Mouse (Mus musculus) right cerebral cortex, adult 2 months (tissue): ENCODE data around the gene Gm37240.

Source experiments
- DNase-seq, 2 experiments: peaks; one replicate each; pipeline ENCODE4 v3.0.0; 2021 to 2022; ENCODE audit warnings: low spot score in 2 of 2

Gm37240 gene

DNA sequence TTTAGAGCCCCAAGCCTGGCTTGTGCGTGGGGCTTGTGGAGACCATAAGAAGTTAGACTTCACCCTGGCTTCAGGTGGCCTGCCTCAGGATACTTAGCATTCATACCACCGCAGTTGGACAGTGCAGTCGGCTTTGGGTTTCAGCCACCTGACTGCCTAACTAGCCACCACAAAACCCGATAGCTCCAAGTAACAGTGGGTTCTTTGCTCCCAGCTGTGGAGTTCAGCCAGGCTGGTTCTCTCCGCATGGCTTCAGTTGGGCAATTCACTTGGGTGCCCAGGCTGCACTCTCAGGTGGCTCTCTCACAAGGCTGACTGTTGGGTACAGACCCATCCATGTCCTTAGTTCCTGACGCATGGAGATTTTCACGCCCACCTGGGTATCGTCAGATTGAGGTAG, 1177.4 kb downstream of the Gm37240 start:
- DNase-seq = no peak

DNA sequence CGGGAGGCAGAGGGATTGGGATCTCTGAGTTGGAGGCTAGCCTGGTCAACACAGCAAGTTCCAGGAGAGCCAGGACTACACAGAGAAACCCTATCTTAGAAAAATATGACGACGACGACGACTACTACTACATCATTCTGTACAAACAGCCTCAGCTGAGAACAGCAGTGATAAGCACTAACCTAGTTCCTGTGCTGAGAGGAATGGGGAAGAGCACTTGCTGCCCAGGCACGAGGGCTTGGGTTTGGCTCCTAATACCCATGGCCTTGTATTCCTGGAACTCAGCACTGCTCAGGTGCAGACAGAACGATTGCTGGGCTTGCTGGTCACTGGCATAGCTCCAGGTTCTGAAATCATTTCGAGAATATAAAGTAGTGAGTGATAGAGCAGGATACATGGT, 1178.2 kb downstream of the Gm37240 start:
- DNase-seq = no peak

DNA sequence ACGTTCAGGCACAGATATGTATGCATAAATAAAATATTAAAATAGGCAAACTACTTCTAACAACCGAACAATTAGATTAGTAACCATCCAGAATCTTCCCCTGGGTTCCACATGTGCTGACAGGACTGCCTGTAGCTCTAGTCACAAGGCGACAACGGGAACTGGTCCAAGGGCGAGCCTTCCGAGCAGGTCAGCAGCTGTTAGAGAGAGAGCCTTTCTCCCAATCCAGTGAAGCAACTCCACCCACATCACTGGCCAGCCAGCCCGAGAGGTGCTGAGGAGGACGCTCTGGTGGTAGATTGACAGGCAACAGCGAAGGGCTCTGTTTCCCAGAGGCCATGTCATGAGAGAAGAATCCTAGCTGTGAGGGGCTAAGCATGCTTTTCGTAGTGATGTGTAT, 1178.8 kb downstream of the Gm37240 start:
- no peak for DNase-seq

DNA sequence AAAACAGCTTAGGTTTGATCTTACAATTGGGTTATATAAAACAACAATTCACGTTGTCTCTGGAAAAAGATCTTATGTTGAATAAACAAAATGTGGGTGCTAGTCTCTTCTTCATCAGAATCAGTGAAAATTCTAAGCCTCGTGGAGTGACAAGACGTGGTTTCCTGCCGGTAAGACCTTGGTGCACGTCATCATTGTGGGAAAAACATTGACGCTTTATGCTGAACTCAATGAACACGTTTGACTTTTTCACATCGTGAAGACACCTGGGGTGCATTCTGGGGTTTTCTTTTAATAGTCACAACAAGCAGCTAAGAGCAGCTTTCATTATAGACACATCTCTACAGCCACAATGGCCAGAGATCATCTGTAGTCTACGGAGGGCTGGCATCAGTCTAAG, 1182.1 kb downstream of the Gm37240 start:
- DNase-seq = no peak

DNA sequence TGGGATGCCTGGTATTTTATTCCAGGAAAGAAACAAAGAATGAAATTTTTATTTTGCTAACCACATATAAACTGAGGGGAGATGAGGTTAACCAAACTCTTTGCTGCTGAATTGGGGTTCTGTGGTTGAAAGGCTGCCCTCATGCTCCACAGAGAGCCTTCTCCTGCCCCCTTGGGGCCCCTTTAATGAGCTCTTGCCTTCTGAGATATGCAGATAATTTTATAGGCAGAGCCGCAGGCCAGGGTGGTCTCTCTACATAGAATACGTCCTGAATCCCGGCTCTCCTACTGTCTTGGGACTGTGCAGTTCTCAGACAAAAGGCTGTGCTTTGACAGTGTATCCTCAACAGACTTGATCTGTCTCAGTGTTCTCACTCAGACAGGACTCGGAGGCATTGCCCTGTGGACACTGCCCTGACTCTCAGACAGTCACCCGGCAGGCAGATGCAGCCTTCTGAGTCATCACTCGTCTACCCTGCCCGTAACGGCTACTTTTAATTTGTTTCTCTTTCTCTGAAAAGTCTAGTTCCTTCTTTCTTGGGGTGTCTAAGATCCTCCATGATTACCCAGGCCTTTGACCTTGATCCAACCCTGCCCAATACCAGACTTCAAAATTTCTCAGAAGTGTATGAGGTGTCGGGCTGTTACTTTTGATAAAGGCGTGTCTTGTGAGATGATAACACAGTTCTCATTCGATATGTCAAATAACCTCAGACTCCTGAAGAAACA, 1184.1 kb downstream of the Gm37240 start:
- DNase-seq = no peak

DNA sequence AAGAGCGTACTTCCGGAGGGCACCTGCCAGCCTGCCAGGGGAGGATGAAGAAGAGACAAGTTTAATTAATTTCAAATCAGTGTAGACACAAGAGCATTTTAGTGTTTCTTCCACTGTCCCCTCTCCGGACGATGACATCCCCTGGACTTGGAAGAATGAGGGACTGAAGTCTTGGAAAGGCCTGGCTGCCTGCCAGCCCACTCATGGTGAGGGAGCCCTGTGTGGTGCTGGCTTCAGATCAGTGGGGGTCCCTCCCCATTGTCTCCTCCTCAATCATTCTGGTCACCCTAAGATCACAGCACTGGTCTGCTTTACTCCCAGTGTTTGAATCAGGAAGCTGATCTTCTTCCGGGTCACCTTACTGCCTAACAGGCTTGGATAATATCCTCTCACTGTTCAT, 1185.4 kb downstream of the Gm37240 start:
- DNase-seq = no peak

DNA sequence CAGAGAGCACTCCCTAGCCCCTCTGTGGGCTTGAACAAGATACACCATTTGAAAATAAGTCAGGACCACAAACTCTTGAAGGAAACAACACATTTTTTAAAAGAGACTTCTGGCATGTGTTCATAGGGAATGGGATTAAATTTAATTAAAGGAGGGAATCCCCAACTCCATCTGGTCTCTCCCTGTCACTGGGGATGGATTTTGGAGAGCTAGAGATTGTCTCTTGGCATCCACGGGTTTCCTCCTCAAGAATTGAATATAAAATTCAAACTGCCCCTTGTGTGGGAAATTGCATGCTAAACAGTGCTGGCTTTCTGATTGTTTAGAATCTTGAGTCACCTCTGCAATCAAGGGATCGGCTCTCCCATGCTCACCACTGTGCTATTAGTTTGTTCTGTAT, 1185.8 kb downstream of the Gm37240 start:
- DNase-seq = no peak

DNA sequence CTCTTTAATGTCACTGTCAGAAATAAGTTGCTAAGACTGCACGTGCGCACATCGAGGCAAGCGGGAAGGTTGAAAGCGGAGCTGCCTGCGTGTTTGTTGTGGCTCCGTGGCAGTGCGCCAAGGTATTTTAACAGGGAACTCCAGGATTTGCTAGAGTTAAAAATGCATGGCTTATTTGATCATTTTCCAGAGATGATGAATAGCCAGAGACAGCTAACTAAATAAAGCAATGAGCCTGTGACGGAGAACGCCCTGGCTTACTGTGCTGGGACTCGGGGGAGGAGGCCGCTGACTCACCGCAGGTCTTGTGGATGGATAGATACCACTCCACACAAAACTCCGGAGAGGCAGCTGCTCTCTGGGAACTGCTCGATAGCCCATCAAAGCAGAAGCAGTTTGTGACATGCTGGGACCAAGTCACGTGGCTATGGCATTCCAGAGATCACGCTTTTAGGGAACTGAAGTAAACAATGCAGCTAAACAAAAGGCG, 1190.8 kb downstream of the Gm37240 start:
- DNase-seq = peak; percentile 71 to 74

DNA sequence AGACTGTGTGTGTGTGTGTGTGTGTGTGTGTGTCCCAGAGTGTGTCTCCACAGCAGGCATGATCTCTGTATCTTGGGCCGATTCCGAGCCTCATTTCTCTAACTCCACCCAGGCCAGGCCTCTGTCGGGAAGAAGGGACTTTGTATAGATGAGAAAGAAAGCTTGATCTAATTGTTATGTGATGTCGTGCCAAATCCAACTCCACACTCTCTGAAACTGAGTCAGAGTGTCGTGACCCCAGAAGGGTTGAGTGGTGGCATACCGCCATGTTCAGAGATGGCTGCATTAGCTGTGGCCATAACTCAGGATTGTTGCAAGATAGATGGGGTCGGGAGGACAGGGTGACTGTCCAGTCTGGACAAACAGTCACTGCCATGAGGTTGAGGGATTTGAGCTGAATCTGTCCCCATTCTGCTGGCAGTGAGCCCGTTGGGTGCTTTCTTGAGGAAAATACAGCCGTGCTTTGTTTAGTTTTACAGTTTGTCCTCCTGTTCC, 1191.4 kb downstream of the Gm37240 start:
- DNase-seq = peak in 1 of 2 experiments; percentile 4

DNA sequence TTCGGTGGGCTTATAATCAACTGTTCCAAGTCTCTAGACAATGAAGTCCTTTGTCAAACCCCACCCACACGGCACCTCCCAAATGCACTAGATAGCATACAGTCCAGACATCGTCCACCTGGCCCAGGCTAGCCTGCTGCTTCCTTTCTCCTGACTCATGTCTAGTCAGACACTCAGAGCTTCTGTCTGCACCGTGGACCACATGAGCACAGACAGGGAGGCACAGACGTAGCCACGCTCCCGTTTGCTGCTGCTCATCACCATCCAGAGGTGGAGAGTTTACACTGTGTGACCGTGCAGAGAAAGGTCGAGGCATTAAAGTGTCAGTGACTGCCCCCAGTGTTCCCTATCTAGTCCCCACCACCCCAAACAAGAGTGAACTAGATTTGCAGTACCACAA, 1191.9 kb downstream of the Gm37240 start:
- no peak for DNase-seq

DNA sequence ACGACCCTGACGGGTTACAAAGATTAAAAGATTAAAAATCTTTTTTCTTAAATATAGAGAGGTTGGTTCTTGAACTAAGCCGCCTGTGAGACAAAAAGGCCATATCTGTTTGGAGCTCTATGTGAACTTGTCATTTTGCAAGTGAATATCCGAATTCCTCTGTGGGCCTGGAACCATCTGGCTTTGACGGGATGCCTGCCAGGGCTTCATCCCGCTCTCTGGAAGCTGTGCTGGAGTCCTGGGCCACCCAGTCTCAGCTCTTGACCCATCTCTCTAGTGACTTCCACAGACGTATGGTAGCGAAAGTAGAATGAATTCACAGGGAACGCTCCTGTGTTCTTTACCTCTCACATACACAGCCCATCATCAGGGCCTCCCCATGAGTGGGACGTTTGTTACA, 1193.4 kb downstream of the Gm37240 start:
- DNase-seq = no peak

DNA sequence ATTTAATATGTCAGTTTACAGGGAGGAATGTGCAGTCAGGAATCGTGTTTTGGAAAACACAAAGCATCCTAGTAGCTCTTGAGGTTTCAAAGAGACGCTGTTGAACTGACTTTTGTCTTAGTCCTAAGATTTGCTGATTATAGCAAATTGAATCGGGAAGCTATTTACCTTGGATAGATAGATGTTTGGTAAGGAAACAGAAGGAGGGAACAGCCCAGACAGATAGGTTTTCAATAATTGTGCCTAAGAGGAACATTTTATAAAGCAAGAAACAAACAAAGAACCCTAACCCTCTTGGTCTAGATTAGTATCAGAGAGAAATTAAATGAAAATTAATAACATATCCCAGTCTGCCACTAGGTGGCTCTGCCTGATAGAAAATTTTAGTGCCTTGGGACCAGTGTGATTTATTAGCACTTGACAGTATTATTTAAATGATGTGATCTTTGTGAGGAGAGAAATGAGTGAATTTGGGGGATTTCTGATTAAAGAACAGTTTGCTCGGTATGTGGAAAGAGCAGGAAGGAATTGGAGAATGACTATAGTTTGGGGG, 1194.6 kb downstream of the Gm37240 start:
- DNase-seq = peak; percentile 28 to 33

DNA sequence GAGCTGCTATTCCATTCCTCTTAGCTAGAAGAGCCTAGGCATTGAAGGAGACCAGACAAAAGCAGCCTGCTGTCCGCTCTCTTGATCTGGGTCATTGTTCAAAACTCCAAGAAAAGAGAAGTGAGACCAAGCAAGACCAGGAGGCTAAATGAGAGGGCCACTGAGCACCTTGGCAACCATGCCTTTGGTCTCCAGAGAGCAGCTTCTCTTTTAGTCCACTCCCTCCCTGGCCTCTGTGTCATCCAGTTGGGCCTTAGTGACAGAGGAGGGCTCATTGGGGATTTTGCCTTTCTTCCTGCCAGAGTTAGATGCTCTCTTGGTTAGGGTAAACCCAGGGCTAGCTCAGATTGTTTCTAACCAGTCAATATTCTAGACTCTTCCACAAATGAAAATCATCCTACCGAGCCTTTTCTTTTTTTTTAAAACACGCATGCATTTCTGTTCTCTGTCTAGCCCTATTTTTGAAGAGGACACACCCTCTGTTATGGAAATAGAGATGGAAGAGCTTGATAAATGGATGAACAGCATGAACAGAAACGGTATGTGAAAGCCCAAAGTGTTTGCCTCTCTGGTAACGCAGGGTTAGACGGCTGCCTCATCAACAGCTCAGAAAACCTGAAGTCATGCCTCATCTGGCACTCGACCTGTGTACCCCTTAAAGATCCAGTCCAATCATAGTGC, 1197.1 kb downstream of the Gm37240 start:
- no peak for DNase-seq

DNA sequence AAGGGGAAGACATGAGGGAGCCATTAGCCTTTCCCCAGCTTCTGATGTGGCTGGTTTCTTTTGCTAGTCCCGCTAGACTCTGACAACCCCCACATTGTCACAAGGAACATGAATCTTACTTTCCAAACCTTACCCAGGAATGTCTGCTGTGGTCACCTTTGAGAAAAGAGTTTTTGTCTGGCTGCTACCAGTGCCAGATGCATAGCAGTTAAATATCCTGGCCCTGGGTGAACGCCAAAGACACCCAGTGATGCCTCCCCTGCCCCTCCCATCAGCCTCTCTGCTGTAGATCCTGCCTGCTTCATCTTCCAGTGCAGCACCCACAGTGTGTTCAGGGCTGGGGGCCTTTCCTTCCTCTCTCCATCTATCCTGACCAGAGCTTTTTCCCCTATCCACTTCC, 1197.7 kb downstream of the Gm37240 start:
- no peak for DNase-seq

DNA sequence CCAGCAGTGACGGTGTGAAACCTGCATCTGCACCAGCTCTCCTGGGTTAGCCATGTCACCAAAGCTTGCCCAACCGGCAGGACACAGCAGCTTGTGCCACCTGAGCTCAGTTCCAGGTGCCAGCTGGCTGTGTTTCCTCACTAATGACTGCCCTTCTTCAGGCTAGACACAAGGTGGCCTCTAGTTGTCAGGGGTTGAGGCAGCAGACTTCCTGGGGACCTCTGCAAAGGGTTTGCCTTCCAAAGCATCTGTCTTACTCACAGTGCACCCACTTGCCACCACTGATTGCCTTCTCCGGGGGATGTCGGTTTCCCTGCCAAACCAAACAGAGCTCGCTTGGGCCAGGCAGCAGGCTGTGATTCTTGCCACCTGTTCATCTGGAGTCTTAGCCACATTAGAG, 1199.1 kb downstream of the Gm37240 start:
- peak in 1 of 2 experiments; percentile 18 for DNase-seq

DNA sequence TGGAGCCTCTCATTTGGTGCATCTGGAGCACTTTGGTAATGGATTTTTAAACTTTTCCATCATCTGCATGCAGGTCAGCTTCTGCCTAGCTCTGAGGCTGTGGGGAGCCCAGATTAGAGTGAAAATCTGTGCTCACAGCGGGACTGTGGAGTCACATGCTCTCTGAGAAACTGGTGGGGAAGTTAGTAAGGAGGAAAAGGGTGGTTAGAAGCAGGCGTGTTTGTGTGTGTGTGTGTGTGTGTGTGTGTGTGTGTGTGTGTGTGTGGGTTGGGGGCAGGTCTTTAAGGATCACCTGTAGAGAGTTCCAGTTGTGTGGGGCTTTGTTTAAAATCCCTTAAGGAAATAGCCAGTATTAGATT, 1199.9 kb downstream of the Gm37240 start:
- DNase-seq = no peak

DNA sequence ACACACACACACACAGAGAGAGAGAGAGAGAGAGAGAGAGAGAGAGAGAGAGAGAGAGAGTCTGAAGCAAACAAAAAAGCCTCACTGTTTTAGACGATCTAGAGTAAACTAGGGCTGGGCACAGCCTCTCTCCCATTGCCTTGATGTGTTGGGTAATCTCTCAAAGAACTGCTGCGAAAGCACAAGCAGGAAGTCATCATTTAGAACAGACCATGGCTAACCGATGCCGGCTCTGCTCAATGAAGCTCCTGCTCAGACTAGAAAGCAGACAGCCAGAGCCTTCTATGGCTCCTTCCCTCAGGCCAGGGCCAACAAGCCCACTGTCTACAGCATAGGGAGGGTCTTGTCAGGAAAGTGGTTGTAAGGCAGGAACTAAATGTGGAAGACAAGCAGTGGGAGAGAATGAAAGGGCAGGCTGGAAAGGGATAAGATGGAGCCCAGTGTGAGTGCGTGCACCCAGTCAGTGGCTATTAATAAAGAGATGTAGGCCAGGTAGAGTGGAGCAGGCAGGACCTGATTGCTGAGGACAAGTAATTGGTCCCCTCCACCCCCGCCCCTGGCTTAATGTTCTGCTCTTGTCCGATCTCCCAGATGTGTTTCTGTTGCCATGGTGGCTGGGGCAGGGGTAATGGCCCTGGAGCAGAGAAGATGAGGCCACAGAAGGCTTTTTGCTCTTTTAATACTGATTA, 1200.4 kb downstream of the Gm37240 start:
- DNase-seq = no peak

DNA sequence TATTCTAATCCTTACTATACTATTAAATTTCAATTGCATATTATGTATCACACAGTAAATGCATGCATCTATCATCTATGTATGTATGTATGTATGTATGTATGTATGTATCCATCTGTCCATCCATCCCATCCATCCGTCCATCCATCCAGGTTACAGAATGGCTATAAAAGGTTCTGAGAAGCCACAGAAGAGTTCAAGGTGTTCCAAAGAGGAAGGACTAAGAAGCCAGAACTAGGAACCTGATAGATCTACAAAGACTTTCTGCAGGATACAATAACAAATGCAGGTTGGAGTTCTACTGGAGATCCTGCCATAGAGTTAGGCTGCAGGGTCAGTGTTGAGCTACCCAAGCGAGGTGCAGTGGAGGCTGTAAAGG, 1201.0 kb downstream of the Gm37240 start:
- no peak for DNase-seq

DNA sequence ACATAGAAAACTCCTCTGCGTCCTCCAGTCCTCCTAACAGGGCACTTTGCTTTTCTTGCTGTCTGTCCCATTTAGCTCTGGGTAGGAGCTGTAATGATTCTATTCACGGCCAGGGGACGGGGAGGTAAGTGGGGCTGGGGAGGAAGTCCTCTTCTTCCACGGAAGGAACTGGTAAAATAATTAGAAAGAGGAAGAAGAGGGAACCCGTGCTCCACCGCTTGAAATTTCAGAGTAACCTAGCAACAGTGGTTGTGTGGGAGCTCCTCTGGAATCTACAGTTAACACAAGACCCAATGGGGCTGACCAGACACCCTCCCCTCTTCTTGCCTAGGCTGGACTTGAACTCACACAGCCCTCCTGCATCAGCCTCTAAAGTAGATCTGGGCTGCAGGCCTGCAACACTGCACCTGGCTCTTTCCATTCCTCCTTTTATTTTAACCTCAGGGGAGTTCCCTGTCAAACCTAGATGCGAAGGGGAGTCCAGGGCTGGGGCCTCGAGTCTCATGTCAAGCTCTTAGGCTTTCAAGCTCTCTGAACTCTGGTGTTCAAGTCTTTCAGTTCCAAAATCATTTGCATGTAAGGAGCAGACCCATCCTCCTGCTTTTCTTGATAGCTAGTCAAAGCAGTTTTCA, 1201.5 kb downstream of the Gm37240 start:
- no peak for DNase-seq

DNA sequence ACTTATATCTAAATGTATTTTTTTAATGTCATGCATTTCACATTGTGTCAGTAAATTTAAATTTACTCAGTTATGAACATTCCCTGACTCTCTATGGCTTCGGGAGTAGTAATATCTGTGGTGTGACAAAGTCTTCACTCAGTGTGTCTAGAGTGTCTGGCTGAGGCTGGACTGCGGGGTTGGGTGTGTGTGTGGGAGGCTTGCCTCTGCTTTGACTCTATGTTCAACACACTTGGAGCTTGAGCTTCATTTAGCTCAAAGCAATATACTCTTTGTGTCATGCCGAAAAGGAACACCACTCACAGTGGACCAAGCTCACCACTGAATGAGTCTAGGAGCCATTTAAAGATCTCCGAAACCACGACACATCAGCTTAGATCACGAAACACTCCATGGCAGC, 1203.5 kb downstream of the Gm37240 start:
- DNase-seq = no peak

DNA sequence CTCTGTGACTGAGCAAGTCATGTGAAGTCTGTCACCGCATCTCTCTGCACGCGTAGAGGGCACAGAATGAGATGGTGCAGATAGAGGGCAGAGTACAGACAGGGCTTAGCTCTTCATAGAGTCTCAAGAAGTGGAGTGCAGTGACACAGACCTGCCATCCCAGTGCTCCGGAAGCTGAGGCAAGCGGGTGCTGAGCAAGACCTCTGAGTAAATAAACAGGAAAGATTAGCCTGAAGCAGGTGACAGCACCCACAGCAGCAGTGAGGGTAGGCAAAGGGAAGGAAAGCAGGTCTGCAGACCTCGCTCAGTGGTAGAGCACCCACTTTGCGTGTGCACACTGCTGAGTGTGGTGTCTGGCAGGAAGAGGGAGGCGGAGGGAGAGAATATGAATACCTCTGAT, 1205.6 kb downstream of the Gm37240 start:
- DNase-seq = no peak

DNA sequence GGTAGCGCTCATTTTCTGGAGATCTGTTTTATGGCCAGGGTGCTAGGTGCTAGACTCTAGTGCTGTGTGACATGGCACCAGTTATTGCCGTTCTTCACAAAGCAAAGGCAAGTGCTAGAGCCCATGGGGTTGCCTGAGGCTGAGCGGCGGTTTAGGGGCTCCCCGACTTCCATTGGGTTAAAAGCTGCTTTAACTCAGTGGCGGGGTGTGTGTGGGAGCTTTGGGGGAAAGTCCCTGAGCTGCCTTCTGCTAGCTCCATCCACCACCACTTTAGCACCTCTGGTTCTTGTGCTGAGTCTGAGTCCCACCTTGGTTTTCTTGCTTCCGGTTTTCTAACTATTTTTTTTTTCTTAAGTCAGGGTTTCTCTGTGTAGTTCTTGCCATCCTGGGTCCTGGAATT, 1207.3 kb downstream of the Gm37240 start:
- DNase-seq = no peak
